Mouse (Mus musculus) liver, adult 2 months (tissue): ENCODE data around the gene Rfc5.

Source experiments
- CTCF ChIP-seq: fragments of 200-500 bp; IDR thresholded peaks from 2 replicates; pipeline ENCODE4 v1.5.1; 2011; ENCODE audit warnings: low read depth, low read length, control low read depth
- POLR2A ChIP-seq: fragments of 200-500 bp; IDR thresholded peaks from 2 replicates; pipeline ENCODE4 v1.6.1; 2011; ENCODE audit warnings: low read length, control low read depth; ENCODE audit not compliant: insufficient read depth; ENCODE audit errors: extremely low read depth

- TF ChIP-seq CTCF (no peak), POLR2A (no peak)
Measured at GRCm38 (mm10) chr5:117413507-117414501, 25.0 kb upstream of the Rfc5 start, which contains the start of gene Ksr2.
